Mouse (Mus musculus): ENCODE measurements around the gene Hist1h2bb. TPM values are rescaled to one million over a fixed set of nuclear protein-coding genes. Genes with fewer than 3 reads are reported as not detected.

Hist1h2bb gene
- polyA plus RNA-seq, 1 experiment from 2014 or later: not detected

- 34% methylated on average over 4 of the region's 4 CpGs for WGBS (ENCODE audit: missing documents)
- H3K4me3 ChIP-seq (ENCODE audit: inconsistent target): no peak overlapping the region
- no peaks in the 10 kb centered on the region for H3K36me3 ChIP-seq (ENCODE audit: inconsistent target)
- peak overlapping the region; percentile 78 for H3K27ac ChIP-seq
- no peaks in the 10 kb centered on the region for H3K79me2 ChIP-seq (ENCODE audit: inconsistent target)
These were observed 8.5 kb upstream of the Hist1h2bb start for GRCm38 (mm10) chr13:23738041-23738440.

- H3K27ac ChIP-seq: peak within 1 kb of the TSS; percentile 90
- peak within 1 kb of the TSS; percentile 60 for H3K4me3 ChIP-seq (ENCODE audit: inconsistent target)
- 1% methylated on average over 16 of the region's 38 CpGs for WGBS (ENCODE audit: missing documents)
- no peaks in the 10 kb centered on the region for H3K79me2 ChIP-seq (ENCODE audit: inconsistent target)
- no peaks in the 10 kb centered on the region for H3K36me3 ChIP-seq (ENCODE audit: inconsistent target)
These were observed 7.9 kb upstream of the Hist1h2bb start, which contains the start of gene Hist1h1c for GRCm38 (mm10) chr13:23738677-23739068. Hist1h1c (plus strand) TSS chr13:23738808.

- WGBS (ENCODE audit: missing documents): 1% methylated on average over 39 of the region's 39 CpGs
- Histone ChIP-seq H3K36me3 (ENCODE audit: inconsistent target) (no peaks in the 10 kb centered on the region), H3K4me3 (ENCODE audit: inconsistent target) (peak overlapping the region; percentile 60), H3K27ac (peak overlapping the region; percentile 90), H3K79me2 (ENCODE audit: inconsistent target) (no peaks in the 10 kb centered on the region)
These were observed 7.2 kb upstream of the Hist1h2bb start for GRCm38 (mm10) chr13:23739069-23739921.

GRCm38 (mm10) chr13:23739922-23740252, 6.6 kb upstream of the Hist1h2bb start:
- Histone ChIP-seq H3K4me3 (ENCODE audit: inconsistent target) (peak overlapping the region; percentile 60), H3K27ac (peak overlapping the region; percentile 90), H3K79me2 (ENCODE audit: inconsistent target) (no peaks in the 10 kb centered on the region), H3K36me3 (ENCODE audit: inconsistent target) (no peaks in the 10 kb centered on the region)
- under 1% methylated on average over 14 of the region's 14 CpGs for WGBS (ENCODE audit: missing documents)

GRCm38 (mm10) chr13:23740256-23740840, 6.2 kb upstream of the Hist1h2bb start:
- Histone ChIP-seq H3K79me2 (ENCODE audit: inconsistent target) (no peaks in the 10 kb centered on the region), H3K27ac (peak overlapping the region; percentile 90), H3K4me3 (ENCODE audit: inconsistent target) (peak overlapping the region; percentile 60), H3K36me3 (ENCODE audit: inconsistent target) (no peaks in the 10 kb centered on the region)
- WGBS (ENCODE audit: missing documents): 37% methylated on average over 13 of the region's 13 CpGs

GRCm38 (mm10) chr13:23740910-23741309, 5.6 kb upstream of the Hist1h2bb start:
- peak overlapping the region; percentile 60; the same call in 1 of the 2 replicates for H3K4me3 ChIP-seq (ENCODE audit: inconsistent target)
- 79% methylated on average over 4 of the region's 5 CpGs for WGBS (ENCODE audit: missing documents)
- H3K36me3 ChIP-seq (ENCODE audit: inconsistent target): no peaks in the 10 kb centered on the region
- H3K27ac ChIP-seq: peak overlapping the region; percentile 90
- no peaks in the 10 kb centered on the region for H3K79me2 ChIP-seq (ENCODE audit: inconsistent target)

- no peak overlapping the region for H3K4me3 ChIP-seq (ENCODE audit: inconsistent target)
- H3K36me3 ChIP-seq (ENCODE audit: inconsistent target): no peaks in the 10 kb centered on the region
- no peak overlapping the region for H3K27ac ChIP-seq
These were observed 4.5 kb upstream of the Hist1h2bb start for GRCm38 (mm10) chr13:23742007-23742406.

GRCm38 (mm10) chr13:23743215-23743614, 3.3 kb upstream of the Hist1h2bb start:
- Histone ChIP-seq H3K4me3 (ENCODE audit: inconsistent target) (no peak overlapping the region), H3K36me3 (ENCODE audit: inconsistent target) (no peaks in the 10 kb centered on the region), H3K79me2 (ENCODE audit: inconsistent target) (no peaks in the 10 kb centered on the region), H3K27ac (no peak overlapping the region)
- WGBS (ENCODE audit: missing documents): 94% methylated on average over 4 of the region's 5 CpGs

More at GRCm38 (mm10) chr13:23742007-23742406, 4.5 kb upstream of the Hist1h2bb start:
- H3K79me2 ChIP-seq (ENCODE audit: inconsistent target): no peaks in the 10 kb centered on the region

- H3K4me3 ChIP-seq (ENCODE audit: inconsistent target): peak overlapping the region; percentile 25; the same call in 1 of the 2 replicates
- WGBS (ENCODE audit: missing documents): 89% methylated on average over 4 of the region's 4 CpGs
- peak overlapping the region; percentile 53 for H3K27ac ChIP-seq
- H3K36me3 ChIP-seq (ENCODE audit: inconsistent target): no peaks in the 10 kb centered on the region
- H3K79me2 ChIP-seq (ENCODE audit: inconsistent target): no peaks in the 10 kb centered on the region
These were observed 2.6 kb upstream of the Hist1h2bb start for GRCm38 (mm10) chr13:23743963-23744362.

- 13% methylated on average over 10 of the region's 36 CpGs for WGBS (ENCODE audit: missing documents)
- no peaks in the 10 kb centered on the region for H3K36me3 ChIP-seq (ENCODE audit: inconsistent target)
- H3K79me2 ChIP-seq (ENCODE audit: inconsistent target): no peaks in the 10 kb centered on the region
- peak overlapping the region; percentile 25 for H3K4me3 ChIP-seq (ENCODE audit: inconsistent target)
- peak overlapping the region; percentile 53 for H3K27ac ChIP-seq
These were observed 1.8 kb upstream of the Hist1h2bb start for GRCm38 (mm10) chr13:23744421-23745380.

- Histone ChIP-seq H3K27ac (peak within 1 kb of the TSS; percentile 93), H3K36me3 (ENCODE audit: inconsistent target) (no peaks in the 10 kb centered on the region), H3K79me2 (ENCODE audit: inconsistent target) (no peaks in the 10 kb centered on the region), H3K4me3 (ENCODE audit: inconsistent target) (peak within 1 kb of the TSS; percentile 25)
- 2% methylated on average over 21 of the region's 28 CpGs for WGBS (ENCODE audit: missing documents)
These were observed 963 bp upstream of the Hist1h2bb start, which contains the start of gene Hist1h3c for GRCm38 (mm10) chr13:23745381-23746161. Hist1h3c (minus strand) TSS chr13:23745602.

- H3K36me3 ChIP-seq (ENCODE audit: inconsistent target): no peaks in the 10 kb centered on the region
- peak overlapping the region; percentile 93 for H3K27ac ChIP-seq
- no peaks in the 10 kb centered on the region for H3K79me2 ChIP-seq (ENCODE audit: inconsistent target)
- no peak overlapping the region; the same call in 1 of the 2 replicates for H3K4me3 ChIP-seq (ENCODE audit: inconsistent target)
- 14% methylated on average over 10 of the region's 13 CpGs for WGBS (ENCODE audit: missing documents)
These were observed 752 bp downstream of the Hist1h2bb start for GRCm38 (mm10) chr13:23747081-23747891.

GRCm38 (mm10) chr13:23747892-23748288, 1.4 kb downstream of the Hist1h2bb start:
- H3K4me3 ChIP-seq (ENCODE audit: inconsistent target): no peak overlapping the region
- WGBS (ENCODE audit: missing documents): 25% methylated on average over 4 of the region's 4 CpGs

More at GRCm38 (mm10) chr13:23747892-23748288, 1.4 kb downstream of the Hist1h2bb start:
- no peaks in the 10 kb centered on the region for H3K36me3 ChIP-seq (ENCODE audit: inconsistent target)
- peak overlapping the region; percentile 93 for H3K27ac ChIP-seq
- no peaks in the 10 kb centered on the region for H3K79me2 ChIP-seq (ENCODE audit: inconsistent target)

Measured in macrophage (primary cell).